Mouse (Mus musculus): Measurements from ENCODE around the gene A630095N17Rik.

Gene A630095N17Rik

GRCm38 (mm10) chr1:75216797-75217585 is 14.9 kb downstream of the A630095N17Rik start:
- ATAC-seq (ENCODE audit: insufficient number of reproducible peaks, low FRiP score, low TSS enrichment), result no peak

GRCm38 (mm10) chr1:75215785-75216184 is 16.1 kb downstream of the A630095N17Rik start:
- no peak for ATAC-seq (ENCODE audit: insufficient number of reproducible peaks, low FRiP score, low TSS enrichment)

GRCm38 (mm10) chr1:75214886-75215285 is 17.0 kb downstream of the A630095N17Rik start:
- no peak for ATAC-seq (ENCODE audit: insufficient number of reproducible peaks, low FRiP score, low TSS enrichment)

- no peak for ATAC-seq (ENCODE audit: insufficient number of reproducible peaks, low FRiP score, low TSS enrichment)
Observed at GRCm38 (mm10) chr1:75214442-75214841, 17.5 kb downstream of the A630095N17Rik start.

GRCm38 (mm10) chr1:75213096-75213495 is 18.8 kb downstream of the A630095N17Rik start:
- no peak for ATAC-seq (ENCODE audit: insufficient number of reproducible peaks, low FRiP score, low TSS enrichment)

GRCm38 (mm10) chr1:75212542-75212941 is 19.4 kb downstream of the A630095N17Rik start:
- no peak for ATAC-seq (ENCODE audit: insufficient number of reproducible peaks, low FRiP score, low TSS enrichment)

GRCm38 (mm10) chr1:75211141-75211708 is 20.7 kb downstream of the A630095N17Rik start:
- ATAC-seq (ENCODE audit: insufficient number of reproducible peaks, low FRiP score, low TSS enrichment), result no peak

- peak; percentile 89 for ATAC-seq (ENCODE audit: insufficient number of reproducible peaks, low FRiP score, low TSS enrichment)
Observed at GRCm38 (mm10) chr1:75210136-75211087, 21.5 kb downstream of the A630095N17Rik start, which contains the start of the genes Glb1l and Stk16. Gene Glb1l (minus strand): TSS chr1:75210813. Gene Stk16 (plus strand): TSS chr1:75210838.

GRCm38 (mm10) chr1:75208967-75209678 is 22.8 kb downstream of the A630095N17Rik start:
- ATAC-seq (ENCODE audit: insufficient number of reproducible peaks, low FRiP score, low TSS enrichment), result no peak

- no peak for ATAC-seq (ENCODE audit: insufficient number of reproducible peaks, low FRiP score, low TSS enrichment)
Observed at GRCm38 (mm10) chr1:75201236-75201635, 30.7 kb downstream of the A630095N17Rik start.

GRCm38 (mm10) chr1:75192452-75192851 is 39.5 kb downstream of the A630095N17Rik start:
- 0 out of 2 replicates have a peak, but pooled peaks have one; percentile 13 for ATAC-seq (ENCODE audit: insufficient number of reproducible peaks, low FRiP score, low TSS enrichment)

- peak; percentile 99 for ATAC-seq (ENCODE audit: insufficient number of reproducible peaks, low FRiP score, low TSS enrichment)
Observed at GRCm38 (mm10) chr1:75191622-75192402, 40.1 kb downstream of the A630095N17Rik start, which contains the start of the genes Ankzf1 and Atg9a. Gene Ankzf1 (plus strand): TSS chr1:75192151. Gene Atg9a (minus strand): TSS chr1:75192196.

GRCm38 (mm10) chr1:75191258-75191621 is 40.7 kb downstream of the A630095N17Rik start:
- ATAC-seq (ENCODE audit: insufficient number of reproducible peaks, low FRiP score, low TSS enrichment), result no peak

GRCm38 (mm10) chr1:75190577-75190976 is 41.3 kb downstream of the A630095N17Rik start:
- ATAC-seq (ENCODE audit: insufficient number of reproducible peaks, low FRiP score, low TSS enrichment), result no peak

GRCm38 (mm10) chr1:75187914-75188483 is 43.9 kb downstream of the A630095N17Rik start:
- ATAC-seq (ENCODE audit: insufficient number of reproducible peaks, low FRiP score, low TSS enrichment), result no peak

GRCm38 (mm10) chr1:75187126-75187525 is 44.8 kb downstream of the A630095N17Rik start:
- ATAC-seq (ENCODE audit: insufficient number of reproducible peaks, low FRiP score, low TSS enrichment), result no peak

GRCm38 (mm10) chr1:75185495-75185894 is 46.4 kb downstream of the A630095N17Rik start:
- ATAC-seq (ENCODE audit: insufficient number of reproducible peaks, low FRiP score, low TSS enrichment), result no peak

GRCm38 (mm10) chr1:75182160-75182559 is 49.7 kb downstream of the A630095N17Rik start:
- ATAC-seq (ENCODE audit: insufficient number of reproducible peaks, low FRiP score, low TSS enrichment), result no peak

GRCm38 (mm10) chr1:75181377-75181870 is 50.5 kb downstream of the A630095N17Rik start:
- no peak for ATAC-seq (ENCODE audit: insufficient number of reproducible peaks, low FRiP score, low TSS enrichment)

All from cerebellum, adult (tissue).